Mouse (Mus musculus) forebrain, embryonic 16.5 days (tissue): ENCODE data around the gene Grm8. TPM values are rescaled to one million over a fixed set of nuclear protein-coding genes. Genes with fewer than 3 reads are reported as not detected.

ENCODE experiments used
- ATAC-seq: fragments of 200-750 bp; cut with Nextera tagmentation; 2 replicates; pipeline ENCODE4 v1.8.0; 2017; ENCODE audit warnings: mild to moderate bottlenecking, moderate library complexity
- H3K27ac ChIP-seq: fragments of 300-500 bp; sonication (generic); 2 replicates; pipeline ENCODE4 v1.5.1; 2014; ENCODE audit warnings: low read length, control low read depth
- H3K27me3 ChIP-seq: fragments of 300-500 bp; sonication (generic); replicated peaks from 2 replicates; pipeline ENCODE4 v1.6.1; 2014; ENCODE audit warnings: low read length; ENCODE audit not compliant: control insufficient read depth, insufficient read depth
- H3K36me3 ChIP-seq: fragments of 300-500 bp; sonication (generic); 2 replicates; pipeline ENCODE4 v1.6.1; 2014; ENCODE audit not compliant: control insufficient read depth, insufficient read depth
- H3K4me1 ChIP-seq: fragments of 300-500 bp; sonication (generic); replicated peaks from 2 replicates; pipeline ENCODE4 v1.6.1; 2014; ENCODE audit warnings: low read length; ENCODE audit not compliant: control insufficient read depth, insufficient read depth
- H3K4me2 ChIP-seq: fragments of 300-500 bp; sonication (generic); 2 replicates; pipeline ENCODE4 v1.6.1; 2014; ENCODE audit warnings: mild to moderate bottlenecking, low read length, control low read depth
- H3K4me3 ChIP-seq: fragments of 300-500 bp; sonication (generic); replicated peaks from 2 replicates; pipeline ENCODE4 v1.5.1; 2014; ENCODE audit warnings: mild to moderate bottlenecking, low read length, control low read depth
- H3K9ac ChIP-seq: fragments of 300-500 bp; sonication (generic); replicated peaks from 2 replicates; pipeline ENCODE4 v1.6.1; 2014; ENCODE audit warnings: low read depth, low read length, control low read depth
- H3K9me3 ChIP-seq: fragments of 300-500 bp; sonication (generic); 2 replicates; pipeline ENCODE4 v1.6.1; 2016; ENCODE audit warnings: low read length; ENCODE audit not compliant: control insufficient read depth
- WGBS: fragments of 180-500 bp; shearing (Covaris S2); extraction: QIAGEN DNeasy Blood & Tissue Kit; methylation state at CpG from one replicate; pipeline ENCODE4 v1.1.7; 2014; 5-methylcytosine and 5-hydroxymethylcytosine counted together
- polyA plus RNA-seq: library from polyadenylated mRNA; unstranded; fragments of >200 nt; fragmentation: Nextera tagmentation; extraction: Ambion mirVana; gene quantifications from 2 replicates; pipeline ENCODE4 v1.2.1, GENCODE M21; 2015

Gene Grm8
- polyA plus RNA-seq, 1 experiment from 2014 or later, result 7.1 TPM

GRCm38 (mm10) chr6:28132056-28132455 is 2.9 kb downstream of the Grm8 start:
- no peaks in the 10 kb centered on the region for H3K36me3 ChIP-seq
- no peak overlapping the region for H3K27ac ChIP-seq
- peak overlapping the region; percentile 25 for H3K4me2 ChIP-seq
- H3K9me3 ChIP-seq, result no peaks in the 10 kb centered on the region
- H3K4me3 ChIP-seq, result peak overlapping the region; percentile 11
- peaks cover 22% of the 10 kb centered on the region for H3K4me1 ChIP-seq
- ATAC-seq, result no peak
- WGBS, result 4% methylated on average over 4 of the region's 4 CpGs
- 0 out of 2 replicates have a peak, but pooled peaks cover 3% of the 10 kb centered on the region for H3K27me3 ChIP-seq
- no peak overlapping the region for H3K9ac ChIP-seq

GRCm38 (mm10) chr6:28128871-28129270 is 6.1 kb downstream of the Grm8 start:
- Histone ChIP-seq H3K4me2 (no peak overlapping the region), H3K27ac (no peak overlapping the region), H3K4me3 (no peak overlapping the region), H3K4me1 (peaks cover 13% of the 10 kb centered on the region), H3K27me3 (0 out of 2 replicates have a peak, but pooled peaks cover 3% of the 10 kb centered on the region), H3K36me3 (no peaks in the 10 kb centered on the region), H3K9me3 (no peaks in the 10 kb centered on the region), H3K9ac (no peak overlapping the region)
- no peak for ATAC-seq
- WGBS, result 98% methylated on average over 4 of the region's 4 CpGs

- no peak overlapping the region for H3K4me3 ChIP-seq
- no peak overlapping the region for H3K9ac ChIP-seq
- no peak overlapping the region for H3K27ac ChIP-seq
- no peak for ATAC-seq
- H3K4me2 ChIP-seq, result no peak overlapping the region
- H3K27me3 ChIP-seq, result no peaks in the 10 kb centered on the region
- no peaks in the 10 kb centered on the region for H3K9me3 ChIP-seq
- H3K4me1 ChIP-seq, result no peaks in the 10 kb centered on the region
- no peaks in the 10 kb centered on the region for H3K36me3 ChIP-seq
- 93% methylated on average over 2 of the region's 2 CpGs for WGBS
Measured at GRCm38 (mm10) chr6:28115519-28115918, 19.5 kb downstream of the Grm8 start.

DNA sequence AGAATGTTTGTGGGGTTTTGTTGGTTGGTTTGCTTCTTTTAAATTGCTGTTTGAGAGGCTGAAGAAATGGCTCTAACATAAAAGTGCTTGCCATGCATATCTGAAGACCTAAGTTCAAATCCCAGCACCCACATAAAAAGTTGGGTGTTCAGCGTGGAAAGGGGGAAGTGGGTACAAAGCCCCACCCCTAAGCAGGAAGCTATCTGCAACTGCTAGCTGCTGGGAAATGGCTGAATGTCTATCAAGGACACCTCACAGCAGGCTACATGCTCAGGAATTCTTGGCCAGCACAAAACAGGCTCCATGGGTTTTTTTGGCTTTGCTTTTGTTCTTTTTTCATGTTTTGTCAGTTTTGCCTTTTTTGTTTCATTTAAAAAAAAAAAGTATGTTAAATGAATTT is 20.1 kb downstream of the Grm8 start:
- no peaks in the 10 kb centered on the region for H3K9me3 ChIP-seq
- no peak overlapping the region for H3K4me2 ChIP-seq
- H3K36me3 ChIP-seq, result no peaks in the 10 kb centered on the region
- no peak overlapping the region for H3K9ac ChIP-seq
- H3K4me3 ChIP-seq, result no peak overlapping the region
- H3K4me1 ChIP-seq, result no peaks in the 10 kb centered on the region
- no peaks in the 10 kb centered on the region for H3K27me3 ChIP-seq
- no peak overlapping the region for H3K27ac ChIP-seq
- 73% methylated on average over 1 of the region's 1 CpGs for WGBS
- ATAC-seq, result no peak

DNA sequence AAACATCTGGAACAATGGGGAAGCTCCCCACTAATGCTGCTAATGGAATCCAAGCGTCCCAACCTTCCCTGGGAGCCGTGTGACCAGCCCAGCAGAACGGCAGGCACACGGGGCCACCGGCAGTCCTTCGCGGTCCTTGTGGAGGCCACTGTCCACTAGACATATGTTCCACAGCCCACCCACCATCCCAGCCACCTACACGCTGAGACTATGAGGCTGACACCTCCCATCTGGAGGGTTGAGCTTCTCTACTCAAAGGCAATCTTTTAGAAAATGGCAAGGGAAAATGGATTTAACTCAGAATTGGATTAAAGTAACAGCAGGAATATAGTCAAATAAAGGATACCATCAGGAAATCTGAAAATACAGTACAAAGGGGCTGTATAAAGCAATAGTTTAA is 23.4 kb downstream of the Grm8 start:
- no peaks in the 10 kb centered on the region for H3K9me3 ChIP-seq
- H3K36me3 ChIP-seq, result no peaks in the 10 kb centered on the region
- H3K4me1 ChIP-seq, result no peaks in the 10 kb centered on the region
- H3K4me3 ChIP-seq, result no peak overlapping the region
- no peak overlapping the region for H3K27ac ChIP-seq
- no peak overlapping the region for H3K9ac ChIP-seq
- H3K27me3 ChIP-seq, result no peaks in the 10 kb centered on the region
- no peak for ATAC-seq
- WGBS, result 95% methylated on average over 7 of the region's 8 CpGs
- H3K4me2 ChIP-seq, result no peak overlapping the region

DNA sequence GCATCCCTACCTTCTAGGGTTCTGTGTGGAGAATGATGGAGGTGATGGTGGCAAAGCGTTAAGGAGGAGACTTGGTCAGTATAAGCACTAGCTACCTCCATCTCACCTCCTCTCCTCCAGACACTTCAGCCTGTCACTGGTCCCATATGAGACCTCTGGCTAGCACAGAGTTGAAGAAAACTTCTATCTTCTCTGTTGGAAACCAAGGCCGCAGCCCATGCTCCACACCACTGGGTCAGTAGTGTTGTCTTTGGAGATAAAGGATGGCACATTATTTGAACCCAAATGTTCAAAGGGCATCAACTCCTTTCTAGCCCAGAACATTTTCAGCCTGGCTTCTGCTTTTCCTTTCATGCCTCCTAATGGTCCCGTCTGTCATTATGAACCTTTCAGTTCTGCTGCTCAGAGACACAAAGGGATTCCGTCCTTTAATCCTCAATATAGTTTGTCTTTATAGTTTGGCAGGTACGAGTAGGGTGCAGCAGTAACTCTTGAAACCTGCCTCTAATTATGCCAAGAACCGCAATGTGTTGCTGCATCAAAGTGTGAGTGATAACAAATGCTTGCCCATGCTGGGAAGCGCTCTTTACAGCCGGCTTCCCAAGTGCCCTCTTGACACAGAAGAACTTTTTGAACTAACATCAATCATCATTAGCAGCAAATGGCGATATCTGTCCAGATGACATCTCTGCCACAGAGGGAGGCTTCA is 32.2 kb downstream of the Grm8 start:
- H3K9ac ChIP-seq, result no peak overlapping the region
- H3K4me2 ChIP-seq, result no peak overlapping the region
- H3K27ac ChIP-seq, result no peak overlapping the region
- H3K4me3 ChIP-seq, result no peak overlapping the region
- H3K27me3 ChIP-seq, result no peaks in the 10 kb centered on the region
- H3K9me3 ChIP-seq, result no peaks in the 10 kb centered on the region
- 57% methylated on average over 9 of the region's 9 CpGs for WGBS
- ATAC-seq, result no peak
- no peaks in the 10 kb centered on the region for H3K36me3 ChIP-seq
- H3K4me1 ChIP-seq, result no peaks in the 10 kb centered on the region

DNA sequence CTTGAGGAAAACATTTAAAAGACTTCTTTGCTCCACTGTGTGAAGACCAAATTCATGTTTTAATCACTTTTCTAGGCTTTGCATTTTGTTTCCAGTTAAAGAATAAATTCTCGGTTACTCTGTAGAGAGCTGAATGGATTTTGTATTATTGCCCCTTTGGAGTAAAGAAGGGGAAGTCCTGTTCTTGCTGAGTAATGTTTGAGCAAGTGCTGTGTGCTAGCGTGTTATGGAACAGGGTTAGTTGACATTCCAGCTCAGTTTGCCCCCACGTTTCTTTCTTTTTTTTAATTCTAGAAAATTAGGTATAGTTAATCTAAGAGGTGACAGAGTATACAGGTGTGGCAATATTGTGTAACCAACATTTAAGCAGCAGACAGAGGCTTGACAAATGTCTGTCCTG is 35.0 kb downstream of the Grm8 start:
- Histone ChIP-seq H3K4me2 (no peak overlapping the region), H3K27me3 (no peaks in the 10 kb centered on the region), H3K27ac (no peak overlapping the region), H3K9me3 (no peaks in the 10 kb centered on the region), H3K4me1 (no peaks in the 10 kb centered on the region), H3K4me3 (no peak overlapping the region), H3K36me3 (no peaks in the 10 kb centered on the region), H3K9ac (no peak overlapping the region)
- WGBS, result 83% methylated on average over 3 of the region's 3 CpGs
- ATAC-seq, result no peak

DNA sequence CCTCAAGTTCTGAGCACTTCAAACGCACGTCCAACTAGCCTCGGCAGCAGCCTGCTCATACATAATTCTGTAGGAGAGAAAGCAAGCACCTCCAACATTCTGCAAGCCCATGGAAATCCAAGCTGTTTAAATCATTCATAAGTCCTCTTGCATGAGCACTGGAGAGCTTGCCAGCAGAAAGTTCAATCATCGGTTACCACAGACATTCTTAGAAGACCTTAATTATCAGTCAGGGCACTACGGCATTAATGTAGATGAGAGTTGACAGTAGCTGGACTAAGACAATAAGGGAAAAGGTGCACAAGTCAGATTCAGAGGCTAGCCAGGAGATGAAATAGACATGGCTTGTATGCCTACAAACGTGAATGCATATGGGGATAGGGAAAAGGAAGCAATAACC is 42.5 kb downstream of the Grm8 start:
- ATAC-seq, result no peak
- Histone ChIP-seq H3K4me2 (no peak overlapping the region), H3K27me3 (no peaks in the 10 kb centered on the region), H3K9me3 (no peaks in the 10 kb centered on the region), H3K9ac (no peak overlapping the region), H3K36me3 (no peaks in the 10 kb centered on the region), H3K4me3 (no peak overlapping the region), H3K27ac (no peak overlapping the region), H3K4me1 (no peaks in the 10 kb centered on the region)
- WGBS, result 90% methylated on average over 6 of the region's 6 CpGs

- no peak for ATAC-seq
- 91% methylated on average over 3 of the region's 3 CpGs for WGBS
- Histone ChIP-seq H3K27ac (no peak overlapping the region), H3K9ac (no peak overlapping the region), H3K4me2 (no peak overlapping the region), H3K4me1 (no peaks in the 10 kb centered on the region), H3K27me3 (no peaks in the 10 kb centered on the region), H3K4me3 (no peak overlapping the region), H3K36me3 (no peaks in the 10 kb centered on the region), H3K9me3 (no peaks in the 10 kb centered on the region)
Measured at GRCm38 (mm10) chr6:28091836-28092235, 43.1 kb downstream of the Grm8 start.

- no peak overlapping the region for H3K27ac ChIP-seq
- H3K4me3 ChIP-seq, result no peak overlapping the region
- no peaks in the 10 kb centered on the region for H3K9me3 ChIP-seq
- no peak overlapping the region for H3K4me2 ChIP-seq
- H3K36me3 ChIP-seq, result no peaks in the 10 kb centered on the region
- no peak for ATAC-seq
- H3K27me3 ChIP-seq, result no peaks in the 10 kb centered on the region
- H3K4me1 ChIP-seq, result no peaks in the 10 kb centered on the region
- no peak overlapping the region for H3K9ac ChIP-seq
Measured at GRCm38 (mm10) chr6:28090981-28091380, 44.0 kb downstream of the Grm8 start.
